ENCODE assay signal across 17 mouse cellular contexts in genomic region chr4:155120038-155120437, GRCm38 (mm10). TPM values are rescaled to one million over a fixed set of nuclear protein-coding genes. Genes with fewer than 3 reads are reported as not detected.
DNase-seq lines count a peak whose midpoint lies in the region; ATAC-seq and TF ChIP-seq lines count a peak whose summit lies in the region.
"Had no signal": no experiment of that assay in that cellular context is flagged by ENCODE, and none has a peak within 500 bp of the region (broad histone marks: within the 10 kb centered on the region; RNA-seq: fewer than 3 reads in every experiment).

No protein-coding gene starts in this region.

- no peak overlapping the region for H3K4me3 ChIP-seq in kidney, postnatal 0 days (replicated peaks; ENCODE audit: low read depth, low read length)
- no peak overlapping the region for H3K4me3 ChIP-seq in embryonic facial prominence, embryonic 13.5 days
- H3K4me3 ChIP-seq in limb, embryonic 14.5 days (replicated peaks; ENCODE audit: low read length): no peak overlapping the region
- no peak overlapping the region for H3K4me3 ChIP-seq in stomach, embryonic 14.5 days (ENCODE audit: low read depth, low read length)
- no peak overlapping the region for H3K4me3 ChIP-seq in left cerebral cortex, adult 2 months
- H3K4me3 ChIP-seq: embryonic facial prominence, embryonic 12.5 days; forebrain, embryonic 13.5 days; midbrain, embryonic 15.5 days; neural tube, embryonic 12.5 days had no signal

- no peak for TF ChIP-seq POLR2A in limb, embryonic 14.5 days (IDR thresholded peaks at IDR 0.05; ENCODE audit: borderline replicate concordance, extremely low read depth, insufficient read depth, insufficient read length)

- DNase-seq in kidney, postnatal 0 days (ENCODE audit: low spot score): no peak
- no peak for DNase-seq in kidney, adult 9 months
- no peak for DNase-seq in limb, embryonic 14.5 days (ENCODE audit: low spot score)
- no peak for DNase-seq in thymus, postnatal 14 days
- no peak for DNase-seq in left cerebral cortex, adult 2 months (ENCODE audit: extremely low spot score in 1 of 2, low spot score in 2 of 2)
- DNase-seq: cerebellum, postnatal 25 days; kidney, postnatal 14 days; lung, postnatal 4 days; retina, postnatal 1 day; thymus, postnatal 25 days had no signal

- 83% methylated on average over 7 of the region's 7 CpGs for WGBS in kidney, postnatal 0 days
- WGBS in embryonic facial prominence, embryonic 13.5 days: 85% methylated on average over 7 of the region's 7 CpGs
- 72% methylated on average over 7 of the region's 7 CpGs for WGBS in limb, embryonic 14.5 days
- WGBS in stomach, embryonic 14.5 days: 81% methylated on average over 7 of the region's 7 CpGs

- H3K36me3 ChIP-seq in kidney, postnatal 0 days (ENCODE audit: insufficient read depth, low read length): no peaks in the 10 kb centered on the region
- H3K36me3 ChIP-seq in embryonic facial prominence, embryonic 13.5 days: peaks cover 7% of the 10 kb centered on the region; the same call in 1 of the 2 replicates
- no peaks in the 10 kb centered on the region for H3K36me3 ChIP-seq in limb, embryonic 14.5 days (ENCODE audit: control insufficient read depth, insufficient read depth, low read length)
- no peaks in the 10 kb centered on the region for H3K36me3 ChIP-seq in stomach, embryonic 14.5 days (ENCODE audit: control insufficient read depth, insufficient read depth, low read length)
- H3K36me3 ChIP-seq: embryonic facial prominence, embryonic 12.5 days; midbrain, embryonic 15.5 days; neural tube, embryonic 12.5 days had no signal

- ATAC-seq in kidney, postnatal 0 days (replicated peaks; ENCODE audit: low FRiP score, low read depth): no peak
- no peak for ATAC-seq in embryonic facial prominence, embryonic 13.5 days (ENCODE audit: insufficient number of reproducible peaks, insufficient read depth, low FRiP score, low TSS enrichment, low read depth)
- ATAC-seq in limb, embryonic 14.5 days (ENCODE audit: low FRiP score, low read depth): no peak
- ATAC-seq in stomach, embryonic 14.5 days (ENCODE audit: insufficient number of reproducible peaks, insufficient read depth, low FRiP score, low read depth): no peak
- ATAC-seq: forebrain, embryonic 13.5 days; midbrain, embryonic 15.5 days had no signal

- H3K4me2 ChIP-seq in kidney, postnatal 0 days (ENCODE audit: low read length): no peak overlapping the region
- no peak overlapping the region for H3K4me2 ChIP-seq in embryonic facial prominence, embryonic 13.5 days
- no peak overlapping the region for H3K4me2 ChIP-seq in limb, embryonic 14.5 days (replicated peaks; ENCODE audit: low read depth, low read length, severe bottlenecking)
- no peak overlapping the region for H3K4me2 ChIP-seq in stomach, embryonic 14.5 days (replicated peaks; ENCODE audit: low read depth, low read length)
- H3K4me2 ChIP-seq: embryonic facial prominence, embryonic 12.5 days; forebrain, embryonic 13.5 days; heart, embryonic 11.5 days; midbrain, embryonic 15.5 days; neural tube, embryonic 12.5 days had no signal

- intact Hi-C loops in left cerebral cortex, adult 2 months (cut with DNase I): loop anchor here (5.0 kb wide), 1 partner anchor 187 kb away; no protein-coding TSS in a partner anchor

- H3K27ac ChIP-seq in kidney, postnatal 0 days: no peak overlapping the region
- H3K27ac ChIP-seq in embryonic facial prominence, embryonic 13.5 days: peak overlapping the region; percentile 95; the same call in 1 of the 2 replicates
- peak overlapping the region; percentile 15; the same call in 1 of the 2 replicates for H3K27ac ChIP-seq in limb, embryonic 14.5 days (replicated peaks; ENCODE audit: low read depth, low read length)
- H3K27ac ChIP-seq in stomach, embryonic 14.5 days (ENCODE audit: low read length): peak overlapping the region; percentile 79; the same call in 1 of the 2 replicates
- no peak overlapping the region for H3K27ac ChIP-seq in left cerebral cortex, adult 2 months
- H3K27ac ChIP-seq: forebrain, embryonic 13.5 days; midbrain, embryonic 15.5 days; neural tube, embryonic 12.5 days had no signal

- peak; percentile 18; the same call in 1 of the 2 replicates for TF ChIP-seq CTCF in kidney, postnatal 0 days (IDR thresholded peaks at IDR 0.05; ENCODE audit: low read depth)
- TF ChIP-seq CTCF in left cerebral cortex, adult 2 months (IDR thresholded peaks at IDR 0.05): no peak; the same call in 1 of the 2 replicates

- no peak overlapping the region for H3K9ac ChIP-seq in kidney, postnatal 0 days (ENCODE audit: low read depth, low read length)
- no peak overlapping the region for H3K9ac ChIP-seq in embryonic facial prominence, embryonic 13.5 days
- H3K9ac ChIP-seq in limb, embryonic 14.5 days (ENCODE audit: low read depth, low read length, severe bottlenecking): no peak overlapping the region
- H3K9ac ChIP-seq in stomach, embryonic 14.5 days (replicated peaks; ENCODE audit: low read depth, low read length): no peak overlapping the region
- H3K9ac ChIP-seq: embryonic facial prominence, embryonic 12.5 days; forebrain, embryonic 13.5 days; midbrain, embryonic 15.5 days; neural tube, embryonic 12.5 days had no signal

- H3K4me1 ChIP-seq in kidney, postnatal 0 days (replicated peaks; ENCODE audit: insufficient read depth, low read length): peaks cover 9% of the 10 kb centered on the region
- H3K4me1 ChIP-seq in embryonic facial prominence, embryonic 13.5 days: peaks cover 76% of the 10 kb centered on the region
- H3K4me1 ChIP-seq in limb, embryonic 14.5 days (ENCODE audit: control insufficient read depth, insufficient read depth, low read length): peaks cover 47% of the 10 kb centered on the region
- H3K4me1 ChIP-seq in stomach, embryonic 14.5 days (ENCODE audit: control insufficient read depth, insufficient read depth, low read length): peaks cover 19% of the 10 kb centered on the region

- no peaks in the 10 kb centered on the region for H3K9me3 ChIP-seq in kidney, postnatal 0 days (replicated peaks; ENCODE audit: low read length)
- H3K9me3 ChIP-seq in embryonic facial prominence, embryonic 13.5 days: peaks cover 10% of the 10 kb centered on the region; the same call in 1 of the 2 replicates
- H3K9me3 ChIP-seq in limb, embryonic 14.5 days (ENCODE audit: control insufficient read depth, low read length): 0 out of 2 replicates have a peak, but pooled peaks cover 5% of the 10 kb centered on the region
- no peaks in the 10 kb centered on the region for H3K9me3 ChIP-seq in stomach, embryonic 14.5 days (ENCODE audit: control insufficient read depth, low read depth, low read length)
- H3K9me3 ChIP-seq: embryonic facial prominence, embryonic 12.5 days; forebrain, embryonic 13.5 days; midbrain, embryonic 15.5 days; neural tube, embryonic 12.5 days had no signal

- no peaks in the 10 kb centered on the region for H3K27me3 ChIP-seq in kidney, postnatal 0 days (ENCODE audit: insufficient read depth, low read length)
- no peaks in the 10 kb centered on the region for H3K27me3 ChIP-seq in embryonic facial prominence, embryonic 13.5 days
- H3K27me3 ChIP-seq in limb, embryonic 14.5 days (ENCODE audit: control insufficient read depth, insufficient read depth, low read length): no peaks in the 10 kb centered on the region
- H3K27me3 ChIP-seq in stomach, embryonic 14.5 days (ENCODE audit: control insufficient read depth, insufficient read depth, low read length): no peaks in the 10 kb centered on the region
- H3K27me3 ChIP-seq: embryonic facial prominence, embryonic 12.5 days; forebrain, embryonic 13.5 days; midbrain, embryonic 15.5 days; neural tube, embryonic 12.5 days had no signal

RNA-seq across cellular contexts. Expression of gene Morn1, which starts 33.7 kb away (rescaled TPM):
- polyA plus RNA-seq in kidney, postnatal 0 days (2015; fragmentation: Nextera tagmentation; extraction: Ambion mirVana): 7.0 and 7.6 TPM in 2 replicates
- polyA plus RNA-seq in embryonic facial prominence, embryonic 13.5 days (2015; fragmentation: Nextera tagmentation; extraction: Ambion mirVana): 5.6 and 6.2 TPM in 2 replicates
- polyA plus RNA-seq in limb, embryonic 14.5 days (2012; rRNA removed): 6.5 and 7.9 TPM in 2 replicates
- polyA plus RNA-seq in limb, embryonic 14.5 days (2014; fragmentation: Nextera tagmentation; extraction: Ambion mirVana): 4.5 and 4.7 TPM in 2 replicates
- 4.1 and 4.8 TPM in 2 replicates for polyA plus RNA-seq in stomach, embryonic 14.5 days (2014; fragmentation: Nextera tagmentation; extraction: Ambion mirVana)
- total RNA-seq in left cerebral cortex, adult 2 months (2021): 10 to 100 TPM; 10.6 to 11.2 TPM

RNA-seq across cellular contexts. Expression of gene Rer1, which starts 33.9 kb away (rescaled TPM):
- 194 and 205 TPM in 2 replicates for polyA plus RNA-seq in kidney, postnatal 0 days (2015; fragmentation: Nextera tagmentation; extraction: Ambion mirVana)
- 147 and 162 TPM in 2 replicates for polyA plus RNA-seq in embryonic facial prominence, embryonic 13.5 days (2015; fragmentation: Nextera tagmentation; extraction: Ambion mirVana)
- polyA plus RNA-seq in limb, embryonic 14.5 days (2012; rRNA removed): 121 and 129 TPM in 2 replicates
- polyA plus RNA-seq in limb, embryonic 14.5 days (2014; fragmentation: Nextera tagmentation; extraction: Ambion mirVana): 173 and 175 TPM in 2 replicates
- 174 and 183 TPM in 2 replicates for polyA plus RNA-seq in stomach, embryonic 14.5 days (2014; fragmentation: Nextera tagmentation; extraction: Ambion mirVana)
- 10 to 100 TPM; 62.4 to 67.5 TPM for total RNA-seq in left cerebral cortex, adult 2 months (2021)

RNA-seq across cellular contexts. Expression of gene Pex10, which starts 53.2 kb away (rescaled TPM):
- 18.3 and 19.7 TPM in 2 replicates for polyA plus RNA-seq in kidney, postnatal 0 days (2015; fragmentation: Nextera tagmentation; extraction: Ambion mirVana)
- polyA plus RNA-seq in embryonic facial prominence, embryonic 13.5 days (2015; fragmentation: Nextera tagmentation; extraction: Ambion mirVana): 22.2 and 26.4 TPM in 2 replicates
- polyA plus RNA-seq in limb, embryonic 14.5 days (2012; rRNA removed): 24.4 and 28.0 TPM in 2 replicates
- polyA plus RNA-seq in limb, embryonic 14.5 days (2014; fragmentation: Nextera tagmentation; extraction: Ambion mirVana): 6.7 and 9.0 TPM in 2 replicates
- polyA plus RNA-seq in stomach, embryonic 14.5 days (2014; fragmentation: Nextera tagmentation; extraction: Ambion mirVana): 6.5 and 6.7 TPM in 2 replicates
- 10 to 100 TPM; 17.4 to 18.3 TPM for total RNA-seq in left cerebral cortex, adult 2 months (2021)

Comparison
In these comparisons a context has a peak if more than half of its experiments do, and no peak if none do; other contexts are left out.
1. H3K27ac ChIP-seq: peak in embryonic facial prominence, embryonic 13.5 days (single experiment), limb, embryonic 14.5 days (single experiment) and stomach, embryonic 14.5 days (single experiment); none in kidney, postnatal 0 days (single experiment) and left cerebral cortex, adult 2 months (single experiment).